Mouse (Mus musculus) urinary bladder, postnatal 25 days (tissue): ENCODE results near the gene Nat8f4.
"Not testable (repeated sequence)": the region's sequence is repeated elsewhere in the genome, so short reads cannot be mapped to it uniquely, and the experiment has no call there.

Experiments used
- DNase-seq: peaks from one replicate; pipeline ENCODE4 v3.0.0; 2022; ENCODE audit warnings: low spot score

The Nat8f4 gene

DNA sequence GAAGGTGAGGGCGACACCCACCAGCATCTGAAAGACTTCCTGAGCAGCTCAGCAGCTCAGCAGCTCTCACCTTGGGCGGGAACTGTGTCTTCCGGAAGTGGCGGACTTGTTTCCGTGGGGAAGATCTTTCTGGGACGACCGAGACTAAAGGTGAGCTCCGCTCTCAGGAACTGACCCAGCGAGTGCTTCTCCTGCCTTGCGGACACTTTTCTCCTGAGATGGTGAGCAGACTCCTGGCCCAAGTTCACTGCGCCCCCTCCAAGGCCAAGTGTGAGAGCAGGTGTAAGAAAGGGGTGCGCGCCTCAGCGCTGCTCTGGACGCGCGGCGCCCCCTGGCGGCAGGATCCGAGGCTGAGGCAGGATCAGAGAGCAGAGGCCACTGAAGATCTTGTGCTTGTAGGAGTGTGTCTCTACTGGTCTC lies at the start of gene Nat8f4:
Gene Nat8f4, minus strand, starts transcription at position 243 of the 420 bp plus-strand sequence.
- DNase-seq = peak; percentile 72

DNA sequence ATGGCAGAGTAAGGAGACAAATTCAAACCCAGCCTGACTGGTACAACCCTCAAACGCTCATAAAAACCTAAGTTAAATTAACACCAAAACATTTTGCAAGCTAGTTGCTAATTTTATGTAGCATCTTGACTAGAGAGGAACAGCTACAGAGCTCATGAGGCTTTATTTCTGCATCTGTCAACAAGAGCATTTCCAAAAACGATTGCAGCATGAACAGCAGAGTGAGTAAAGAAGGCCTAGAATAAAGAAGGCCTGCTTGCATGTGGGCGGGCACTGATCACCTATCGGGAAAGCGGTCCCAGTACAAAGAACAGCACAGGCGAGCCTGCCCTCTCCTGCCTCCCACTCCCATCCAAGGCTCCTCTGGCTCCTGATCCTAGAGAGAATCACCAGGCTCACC lies 43.9 kb upstream of the Nat8f4 start:
- no peak for DNase-seq

DNA sequence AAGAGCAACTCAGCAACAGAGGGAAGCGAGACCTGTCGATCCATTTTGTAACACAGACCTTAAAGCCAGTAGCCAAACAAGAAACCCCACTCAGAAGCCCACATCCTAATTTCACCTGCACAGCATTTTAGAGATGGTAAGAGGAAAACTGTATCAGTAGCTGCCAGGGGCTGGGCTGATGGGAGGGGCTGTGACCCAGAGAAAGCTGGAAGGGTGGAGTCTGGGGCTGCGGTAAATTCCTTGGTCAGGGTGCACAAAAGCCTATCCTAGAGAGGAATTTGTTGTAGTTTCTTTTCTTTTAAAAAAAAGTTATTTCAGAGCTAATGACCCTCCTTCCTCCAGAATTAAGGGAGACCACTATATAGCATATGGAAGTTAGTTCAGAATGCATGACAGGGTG lies 37.8 kb upstream of the Nat8f4 start:
- no peak for DNase-seq

DNA sequence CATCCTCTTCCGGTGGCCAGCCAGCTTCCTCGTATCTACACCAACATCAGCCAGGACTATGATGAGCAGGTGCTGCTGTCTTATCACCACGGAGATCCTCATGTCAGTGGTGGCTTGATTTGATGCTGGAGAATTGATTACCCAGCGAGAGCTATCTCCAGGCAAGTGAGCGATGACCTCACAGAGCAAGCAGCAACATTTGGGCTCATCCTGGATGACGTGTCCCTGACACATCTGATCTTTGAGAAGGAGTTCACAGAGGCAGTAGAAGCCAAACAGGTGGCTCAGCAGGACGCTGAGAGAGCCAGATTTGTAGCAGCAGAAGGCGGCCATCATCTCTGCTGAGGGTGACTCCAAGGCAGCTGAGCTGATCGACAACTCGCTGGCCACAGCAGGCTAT lies 34.0 kb upstream of the Nat8f4 start:
- DNase-seq = no peak

DNA sequence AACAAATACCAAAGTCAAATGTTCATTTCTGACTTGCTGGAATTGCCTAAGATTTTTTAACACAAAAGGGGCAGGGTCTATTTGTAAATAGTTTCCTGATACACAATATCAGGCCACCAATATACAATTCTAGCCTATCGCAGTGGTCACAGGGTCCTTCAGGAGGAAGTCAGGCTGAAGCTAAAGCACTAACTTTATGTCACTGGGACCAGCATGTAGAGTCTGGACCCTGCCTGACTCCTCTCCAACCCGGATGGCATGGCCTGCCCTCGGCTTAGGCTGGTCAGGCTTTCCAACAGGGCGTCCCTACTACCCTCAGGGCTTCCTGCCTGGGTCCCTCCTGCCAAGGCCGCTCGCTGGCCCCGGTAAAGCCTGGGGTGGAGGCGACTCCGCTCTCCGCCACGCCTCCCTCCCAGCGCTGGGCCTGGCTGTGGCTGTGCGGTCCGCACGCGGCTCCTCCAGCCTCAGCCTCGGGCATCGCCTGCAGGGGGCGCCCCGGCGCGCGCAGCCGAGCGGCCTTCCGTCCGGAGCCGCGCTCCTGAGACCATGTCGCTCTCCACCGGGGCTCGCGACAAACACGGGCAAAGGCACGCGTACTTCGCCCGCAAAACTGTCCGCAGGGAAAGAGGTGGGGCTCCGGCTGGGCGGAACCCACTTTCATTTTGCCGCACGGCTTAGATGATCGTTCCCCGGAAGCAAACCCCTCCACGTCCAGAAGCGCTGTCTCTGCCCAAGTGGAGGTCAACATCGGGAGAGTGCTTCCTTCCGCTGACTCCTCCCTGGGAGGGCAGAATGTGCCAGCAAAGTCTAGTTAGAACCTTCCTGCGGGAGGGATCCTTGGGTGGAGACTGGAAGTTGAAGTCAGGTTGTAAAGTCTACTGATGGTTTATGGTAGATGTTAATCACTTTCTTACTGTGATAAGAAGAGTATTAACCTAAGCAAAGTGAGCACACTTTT lies 32.1 kb upstream of the Nat8f4 start:
- DNase-seq = peak; percentile 73

DNA sequence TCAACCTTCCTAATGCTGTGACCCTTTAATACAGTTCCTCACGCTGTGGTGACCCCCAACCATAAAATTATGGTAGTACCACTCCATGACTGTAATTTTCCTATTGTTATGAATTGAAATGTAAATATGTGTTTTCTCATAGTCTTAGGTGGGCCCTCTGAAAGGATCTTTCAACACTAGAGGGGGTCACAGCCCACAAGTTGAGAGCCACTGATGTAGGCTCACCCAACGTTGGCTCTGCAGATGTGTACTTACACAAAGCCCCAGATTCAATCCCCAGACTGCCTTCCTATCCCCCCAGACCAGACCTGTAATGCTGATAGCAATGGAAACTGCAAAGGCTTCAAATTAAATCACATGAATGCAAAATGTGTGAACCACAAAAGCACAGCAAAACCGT lies 31.0 kb upstream of the Nat8f4 start:
- no peak for DNase-seq

DNA sequence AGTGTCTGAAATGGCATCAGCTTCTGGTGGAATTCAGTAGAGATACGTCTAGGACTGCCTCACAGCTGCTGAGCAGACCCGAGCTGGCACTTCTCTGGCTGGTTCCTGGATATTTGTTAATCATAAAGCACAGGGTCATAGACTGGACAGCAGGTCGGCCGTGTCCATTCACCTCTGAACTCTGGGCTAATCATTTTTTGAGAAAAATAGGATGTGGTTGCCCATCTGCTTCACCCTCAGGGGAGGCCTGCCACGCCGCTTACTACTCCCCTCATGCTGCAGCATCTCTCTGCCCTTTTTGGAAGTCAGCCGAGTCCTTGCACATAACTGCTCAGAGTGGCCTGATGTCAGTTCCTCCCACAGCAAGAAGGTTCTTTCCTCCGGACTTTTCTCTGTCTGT lies 29.4 kb upstream of the Nat8f4 start:
- DNase-seq = no peak

DNA sequence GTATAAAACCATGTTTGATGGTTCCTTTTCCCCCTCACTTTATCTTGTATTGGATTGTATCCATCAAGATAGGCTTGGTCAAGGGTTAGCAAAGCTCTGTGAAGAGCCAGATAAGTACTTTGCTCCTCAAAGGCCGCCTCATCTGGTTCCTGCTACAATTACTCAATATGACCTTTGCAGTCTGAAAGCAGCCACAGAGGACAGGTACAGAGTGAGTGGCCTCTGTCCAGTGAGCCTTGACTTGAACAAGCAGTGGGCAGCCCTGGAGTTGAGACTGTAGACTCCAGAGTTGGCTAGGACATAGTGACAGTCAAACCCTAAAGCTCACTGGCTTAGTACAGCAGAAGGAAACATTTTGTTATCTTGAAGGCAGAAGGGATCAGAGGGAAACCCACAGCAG lies 24.6 kb upstream of the Nat8f4 start:
- no peak for DNase-seq

DNA sequence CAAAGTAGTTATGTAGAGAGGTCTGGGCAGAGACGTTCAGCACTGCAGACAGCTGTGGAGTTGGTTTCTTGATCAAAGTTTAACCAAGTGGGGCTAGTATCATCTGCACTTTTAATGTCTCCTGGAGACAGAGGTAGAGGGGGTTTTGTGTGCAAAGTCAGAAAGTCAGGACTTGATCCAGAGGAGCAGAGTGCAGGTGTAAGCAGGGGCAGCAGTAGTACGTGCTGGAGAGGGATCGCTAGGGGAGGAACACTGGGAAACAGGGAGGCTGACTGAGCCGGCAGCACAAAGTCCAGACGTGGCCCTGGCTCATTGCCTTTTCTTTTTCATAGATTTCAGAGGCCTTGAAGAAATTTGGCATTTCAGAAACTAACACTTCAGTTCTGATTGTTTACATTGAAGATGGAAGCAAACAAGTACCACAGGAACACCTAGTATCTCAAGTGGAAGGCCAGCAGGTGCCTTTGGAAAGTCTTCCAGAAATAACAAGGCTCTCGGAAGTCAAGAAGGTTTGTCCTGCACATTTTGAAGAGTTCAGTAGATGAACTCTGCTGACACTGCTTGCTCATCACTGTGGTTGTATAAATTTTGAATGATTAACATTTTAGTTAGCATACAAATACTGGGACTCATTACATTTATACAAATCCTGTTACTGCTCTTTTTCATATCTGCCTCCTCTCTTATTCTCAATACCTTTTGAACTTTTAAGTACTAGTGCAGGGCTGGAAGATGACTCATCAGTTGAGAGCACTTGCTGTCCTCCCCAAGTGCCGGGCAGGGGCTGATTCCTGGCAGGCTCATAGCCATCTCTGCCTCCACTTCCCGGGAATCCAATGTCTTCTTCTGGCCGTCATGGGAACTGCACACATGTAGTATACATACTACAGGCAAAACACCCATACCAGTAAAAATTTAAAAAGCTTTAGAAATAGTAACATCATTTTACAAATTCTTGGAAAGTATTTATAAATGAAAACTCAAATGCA lies 23.1 kb upstream of the Nat8f4 start:
- no peak for DNase-seq

DNA sequence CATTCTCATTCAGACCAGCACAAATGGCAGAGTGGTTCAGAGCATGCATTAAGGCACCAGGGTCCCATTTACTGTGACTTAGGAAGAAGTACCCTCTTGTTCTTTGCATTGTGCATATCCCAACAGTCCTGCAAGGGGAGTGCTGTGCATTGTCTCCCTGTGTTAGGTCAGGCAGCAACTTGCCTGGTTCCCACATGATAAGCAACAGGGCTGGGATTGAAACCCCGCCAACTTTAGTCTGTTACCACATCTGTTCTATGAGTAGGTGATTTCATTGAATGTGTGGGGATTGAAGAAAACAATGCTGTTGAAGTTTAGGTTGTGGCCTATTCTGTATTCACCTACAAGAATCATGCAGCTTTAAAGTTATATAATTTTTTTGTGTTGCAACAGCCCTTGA lies 22.0 kb upstream of the Nat8f4 start:
- no peak for DNase-seq

DNA sequence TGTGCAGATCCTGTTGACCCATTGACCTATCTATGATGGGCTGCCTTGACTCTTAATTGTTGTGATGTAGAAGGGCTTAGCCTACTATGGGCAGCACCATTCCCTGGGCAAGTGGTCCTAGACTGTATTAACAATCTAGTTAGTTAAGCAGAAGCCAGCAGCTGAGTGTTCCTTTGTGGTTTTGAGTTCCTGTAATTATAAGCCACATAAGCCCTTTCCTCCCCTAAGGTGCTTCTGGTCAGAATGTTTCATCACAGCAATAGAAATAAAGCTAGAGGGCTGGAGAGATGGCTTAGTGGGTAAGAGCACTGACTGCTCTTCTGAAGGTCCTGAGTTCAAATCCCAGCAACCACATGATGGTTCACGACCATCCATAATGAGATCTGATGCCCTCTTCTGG lies 19.0 kb upstream of the Nat8f4 start:
- DNase-seq = no peak

DNA sequence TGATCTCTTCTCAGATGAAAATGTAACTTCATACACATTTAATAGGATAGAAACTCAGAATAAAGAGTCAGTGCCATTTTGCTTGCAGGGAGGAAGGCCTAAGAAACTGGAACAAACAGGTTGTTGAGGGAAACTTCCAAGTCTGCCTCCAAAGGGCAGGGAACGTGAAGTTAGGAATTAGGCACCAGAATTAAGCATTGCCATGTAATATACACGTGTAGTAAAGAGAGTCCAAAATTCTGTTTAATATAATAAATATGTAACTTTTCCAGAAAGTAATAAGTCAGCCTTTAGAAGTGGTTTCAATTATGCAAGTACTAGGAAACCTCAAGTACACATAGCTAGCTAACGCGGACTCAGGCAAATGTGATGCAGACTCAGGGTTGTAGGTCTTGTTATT lies 14.7 kb upstream of the Nat8f4 start:
- no peak for DNase-seq

DNA sequence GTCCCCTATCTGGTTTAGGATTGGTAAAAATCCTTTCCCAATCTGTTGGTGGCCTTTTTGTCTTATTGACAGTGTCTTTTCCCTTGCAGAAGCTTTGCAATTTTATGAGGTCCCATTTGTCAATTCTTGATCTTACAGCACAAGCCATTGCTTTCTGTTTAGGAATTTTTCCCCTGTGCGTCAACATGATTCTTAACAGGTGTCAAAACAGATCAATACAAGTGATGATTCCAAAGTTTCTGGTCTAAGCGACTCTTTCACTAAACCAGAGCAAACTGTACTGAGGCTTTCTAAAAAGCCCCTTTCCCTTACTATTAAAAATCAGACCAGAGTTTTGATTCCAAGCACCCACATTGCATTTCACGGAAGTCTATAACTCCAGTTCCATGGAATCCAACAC lies 13.7 kb upstream of the Nat8f4 start:
- DNase-seq = not testable (repeated sequence)

DNA sequence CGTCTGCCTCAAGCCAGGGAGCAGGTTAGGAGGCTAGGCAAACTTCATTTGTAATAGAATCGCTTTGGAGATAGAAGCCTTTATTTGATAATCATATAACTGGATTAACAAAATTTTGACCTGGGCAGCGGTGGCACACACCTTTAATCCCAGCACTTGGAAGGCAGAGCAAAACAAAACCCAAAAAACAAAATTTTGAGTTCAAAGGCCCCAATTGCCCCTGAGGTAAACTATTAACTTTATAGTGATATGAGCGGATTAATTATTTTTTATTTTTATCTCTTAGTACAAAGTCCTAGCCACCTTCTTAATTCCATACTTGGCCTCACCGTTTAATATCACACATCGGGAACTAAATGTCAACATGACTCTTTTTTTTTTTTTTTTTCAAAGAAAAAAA lies 11.9 kb upstream of the Nat8f4 start:
- no peak for DNase-seq

DNA sequence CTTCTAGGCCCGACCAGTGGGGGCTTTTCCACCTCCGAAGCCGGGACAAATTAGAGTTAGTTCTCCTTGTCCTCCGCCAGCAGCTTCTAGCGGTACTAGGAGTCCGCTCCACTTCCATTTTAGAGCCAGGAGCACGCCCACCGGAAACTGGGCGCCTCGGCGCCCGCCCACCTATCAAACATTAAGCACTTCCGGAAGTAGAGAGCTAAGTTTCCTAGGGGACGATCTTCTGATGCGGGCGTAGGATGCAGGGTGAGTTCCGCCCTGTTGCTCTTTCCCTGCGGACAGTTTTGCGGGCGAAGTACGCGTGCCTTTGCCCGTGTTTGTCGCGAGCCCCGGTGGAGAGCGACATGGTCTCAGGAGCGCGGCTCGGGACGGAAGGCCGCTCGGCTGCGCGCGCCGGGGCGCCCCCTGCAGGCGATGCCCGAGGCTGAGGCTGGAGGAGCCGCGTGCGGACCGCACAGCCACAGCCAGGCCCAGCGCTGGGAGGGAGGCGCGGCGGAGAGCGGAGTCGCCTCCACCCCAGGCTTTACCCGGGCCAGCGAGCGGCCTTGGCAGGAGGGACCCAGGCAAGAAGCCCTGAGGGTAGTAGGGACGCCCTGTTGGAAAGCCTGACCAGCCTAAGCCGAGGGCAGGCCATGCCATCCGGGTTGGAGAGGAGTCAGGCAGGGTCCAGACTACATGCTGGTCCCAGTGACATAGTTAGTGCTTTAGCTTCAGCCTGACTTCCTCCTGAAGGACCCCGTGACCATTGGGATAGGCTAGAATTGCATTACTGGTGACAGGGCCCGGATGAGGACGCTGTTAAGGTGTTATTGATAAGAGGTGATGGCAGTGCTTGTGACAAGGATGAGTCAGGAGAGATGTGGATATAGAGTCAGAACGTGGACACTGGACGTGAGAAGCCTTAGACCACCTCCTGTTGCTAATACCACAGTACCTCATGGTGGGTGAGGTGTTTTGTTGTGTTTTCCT lies 11.1 kb upstream of the Nat8f4 start, which contains the start of gene Nat8f1:
Gene Nat8f1, minus strand, starts transcription at position 149 of the 975 bp plus-strand sequence.
- DNase-seq = peak; percentile 72

DNA sequence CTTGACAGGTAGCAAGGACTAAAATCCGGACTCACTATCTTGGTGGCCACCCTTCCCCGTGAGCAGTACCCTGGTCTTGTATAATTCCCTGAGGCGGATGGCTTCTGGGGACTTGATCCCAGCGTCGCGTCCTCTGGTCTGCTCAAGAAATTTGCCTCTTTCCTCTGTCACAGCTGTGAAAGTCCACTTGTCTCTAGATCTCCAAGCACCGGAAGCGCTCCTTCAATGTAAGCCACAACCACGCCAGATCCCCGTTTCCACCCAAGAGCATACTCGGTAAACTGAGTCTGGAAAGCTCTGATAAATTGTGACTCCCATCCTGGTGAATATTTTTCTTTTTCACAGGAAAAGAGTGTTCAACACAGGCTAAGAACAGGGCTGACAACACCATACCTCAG lies 10.5 kb upstream of the Nat8f4 start:
- no peak for DNase-seq

DNA sequence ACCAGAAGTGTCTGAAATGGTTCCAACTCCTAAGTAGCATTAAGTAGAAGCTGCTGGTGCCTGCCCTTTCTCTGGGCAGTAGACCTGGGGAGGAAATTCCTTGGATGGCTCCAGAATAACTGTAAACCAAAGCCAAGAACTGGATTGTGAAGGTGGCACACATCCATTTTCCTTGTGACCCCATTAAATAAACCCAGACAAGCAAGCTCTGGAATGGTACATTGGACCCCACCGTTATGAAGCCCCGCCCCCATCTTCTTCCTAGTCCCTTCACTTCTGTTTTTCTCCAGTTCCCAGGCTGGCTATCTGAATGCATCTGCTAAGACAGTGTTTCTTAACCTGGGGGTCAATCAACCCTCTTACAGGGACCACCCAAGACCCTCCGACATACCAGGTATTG lies 6.9 kb upstream of the Nat8f4 start, which contains the start of gene Tprkb:
Gene Tprkb, plus strand, starts transcription at position 279 of the 400 bp plus-strand sequence.
- DNase-seq = no peak

DNA sequence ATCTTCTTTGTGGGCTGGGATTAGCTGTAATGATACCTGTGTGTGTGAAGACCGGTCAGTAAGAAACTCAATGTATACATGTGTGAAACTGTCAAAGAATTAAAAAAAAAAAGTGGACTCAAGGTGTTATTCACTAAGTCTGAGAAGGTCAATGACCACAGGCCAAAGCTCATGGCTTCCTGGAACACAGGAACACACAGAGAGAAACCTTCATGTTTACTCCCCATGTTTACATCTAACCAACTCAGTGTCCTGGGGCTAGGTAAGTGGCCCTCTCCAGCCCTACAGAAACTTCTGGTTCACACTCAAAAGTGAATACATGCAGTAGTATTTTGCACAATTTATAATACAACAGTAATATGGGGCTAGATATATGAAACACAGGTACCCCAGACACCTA lies 5.0 kb upstream of the Nat8f4 start:
- no peak for DNase-seq

DNA sequence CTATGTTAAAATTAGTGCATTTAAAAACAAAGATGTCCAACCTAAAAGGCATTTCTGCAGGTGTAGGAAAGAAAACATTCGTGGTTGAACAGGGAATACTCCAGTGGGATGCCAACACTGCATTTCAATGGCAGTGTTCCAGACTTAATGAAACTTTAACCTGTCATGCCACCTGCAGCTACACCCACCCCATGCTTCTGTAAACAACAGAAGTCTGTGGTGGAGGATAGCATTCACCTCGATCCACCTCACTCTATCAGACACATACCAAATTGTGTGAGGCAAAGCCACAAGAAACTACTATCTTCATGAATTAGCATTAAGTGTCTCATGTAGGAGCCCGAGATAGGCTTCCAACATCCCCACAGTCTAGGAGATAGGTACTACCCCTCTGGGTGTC lies 3.7 kb upstream of the Nat8f4 start:
- no peak for DNase-seq

DNA sequence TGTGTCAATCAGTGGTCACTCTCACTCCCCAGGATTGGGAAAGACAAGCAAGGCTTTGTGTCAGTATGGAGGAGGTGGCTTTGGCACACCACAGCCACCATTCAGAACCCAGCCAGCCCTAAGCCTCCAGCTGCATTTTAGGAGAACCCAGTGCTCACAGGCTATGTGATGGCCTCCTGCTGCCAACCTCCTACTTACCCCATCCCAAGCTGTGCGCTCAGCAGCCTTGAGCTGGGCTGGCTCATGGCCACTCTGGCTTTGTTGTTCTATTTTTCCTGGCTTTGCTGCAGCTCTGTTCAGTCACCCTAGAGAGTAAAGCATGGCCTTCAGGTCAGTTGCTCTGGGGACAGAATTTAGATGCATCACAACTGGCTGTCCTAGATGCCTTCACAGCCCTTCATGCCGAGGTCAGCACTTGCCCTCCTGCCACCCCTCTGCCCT lies 2.2 kb upstream of the Nat8f4 start:
- DNase-seq = not testable (repeated sequence)

DNA sequence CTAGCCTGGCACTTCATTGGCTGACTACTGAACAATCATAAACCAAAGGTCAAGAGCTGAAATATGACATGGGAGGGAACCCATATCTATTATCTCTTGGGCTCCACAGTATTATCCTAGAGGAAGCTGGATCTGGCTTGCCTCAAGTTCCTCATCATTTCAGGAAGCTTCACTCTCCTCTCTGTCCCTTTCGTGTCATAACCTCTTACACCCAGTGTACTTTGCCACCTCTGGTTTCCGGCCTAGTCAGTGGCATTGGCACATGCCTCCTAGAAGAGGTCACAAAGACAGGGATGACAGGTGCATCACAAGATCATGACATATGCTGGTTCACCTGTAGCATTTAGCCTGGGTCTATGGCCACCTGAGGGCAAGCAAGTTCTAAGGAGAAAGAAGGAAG lies 2.4 kb downstream of the Nat8f4 start:
- no peak for DNase-seq
